Mouse (Mus musculus): ENCODE results near the gene Esyt1.
A peak's percentile ranks its signal among the peaks of the same experiment; 100 is the strongest.
"Not testable (repeated sequence)": the region's sequence is repeated elsewhere in the genome, so short reads cannot be mapped to it uniquely, and the experiment has no call there.

The Esyt1 gene

DNA sequence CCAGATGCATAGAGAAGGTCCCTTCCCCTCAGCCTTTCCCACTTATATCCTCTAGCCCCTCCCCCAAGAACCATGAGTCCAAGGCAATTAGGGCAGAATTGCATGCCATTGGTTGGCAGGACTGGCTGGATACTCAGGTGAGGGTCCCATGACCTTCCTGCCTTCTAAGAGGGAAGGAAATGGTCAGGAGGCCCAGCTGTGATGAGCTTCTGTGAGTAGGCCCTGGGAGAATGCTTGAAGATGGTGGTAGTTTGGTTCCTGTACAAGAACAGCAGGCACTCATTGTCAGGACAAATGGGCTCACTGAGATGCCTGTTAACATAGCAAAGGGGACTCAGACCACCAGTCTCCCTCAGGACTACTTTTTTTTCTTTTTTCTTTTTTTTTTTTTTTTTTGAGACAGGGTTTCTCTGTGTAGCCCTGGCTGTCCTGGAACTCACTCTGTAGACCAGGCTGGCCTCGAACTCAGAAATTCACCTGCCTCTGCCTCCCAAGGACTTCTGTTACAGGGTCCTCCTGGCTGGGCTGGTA lies 12.7 kb upstream of the Esyt1 start:
- no peak for DNase-seq (ENCODE audit: low spot score in 2 of 2)

DNA sequence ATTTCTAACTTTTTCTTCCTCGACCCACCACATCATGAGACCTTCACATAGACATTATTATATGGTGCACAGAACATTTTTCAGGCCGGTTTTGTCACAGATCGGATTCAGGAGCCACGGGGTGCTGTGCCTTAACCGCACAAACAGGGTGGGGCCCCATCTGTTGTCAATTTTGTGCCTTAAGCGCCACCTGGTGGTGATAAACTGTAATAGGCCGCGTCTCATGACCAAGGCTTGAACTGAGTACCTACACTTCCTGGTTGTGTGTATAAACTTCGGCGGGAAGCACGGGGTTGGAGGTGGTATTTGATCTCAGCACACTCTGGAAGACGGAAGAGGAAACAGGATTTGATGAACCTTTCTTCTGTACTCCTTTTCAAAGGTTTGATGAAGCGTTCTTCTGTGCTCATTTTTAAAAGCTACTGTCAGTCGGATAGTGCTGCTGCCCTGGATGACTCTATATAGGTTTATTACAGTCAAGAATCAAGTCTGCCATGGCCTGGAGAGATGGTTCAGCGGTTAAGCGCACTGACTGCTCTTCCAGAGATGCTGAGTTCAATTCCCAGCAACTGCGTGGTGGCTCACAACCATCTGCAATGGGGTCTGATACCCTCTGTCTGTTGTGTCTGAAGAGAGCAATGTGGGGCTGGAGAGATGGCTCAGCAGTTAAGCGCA lies 10.7 kb upstream of the Esyt1 start:
- DNase-seq (ENCODE audit: low spot score in 2 of 2): peak; percentile 78 to 85

DNA sequence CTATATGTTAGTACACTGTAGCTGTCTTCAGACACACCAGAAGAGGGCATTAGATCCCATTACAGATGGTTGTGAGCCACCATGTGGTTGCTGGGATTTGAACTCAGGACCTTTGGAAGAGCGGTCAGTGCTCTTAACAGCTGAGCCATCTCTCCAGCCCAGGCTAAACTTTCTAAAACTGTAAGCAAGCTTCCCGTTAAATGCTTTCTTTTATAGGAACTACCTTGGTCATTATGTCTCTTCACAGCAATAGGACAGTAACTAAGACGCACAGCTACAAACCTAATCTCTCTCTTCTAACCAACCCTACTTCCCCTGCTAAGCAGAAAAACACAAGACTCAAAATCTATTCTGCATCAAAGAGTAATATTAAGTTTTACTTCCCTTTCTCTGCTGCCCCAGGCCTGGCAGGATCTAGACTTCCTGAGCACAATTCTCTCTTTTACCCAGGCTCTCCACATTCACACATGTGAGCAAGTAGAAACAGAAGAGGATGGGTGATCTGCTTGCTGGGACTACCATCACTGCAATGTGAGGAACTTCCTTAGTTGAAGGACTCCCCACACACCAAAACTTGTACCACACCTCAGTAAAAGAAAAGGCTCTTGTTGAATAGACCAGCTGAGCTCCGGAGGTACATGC lies 10.1 kb upstream of the Esyt1 start:
- no peak for DNase-seq (ENCODE audit: low spot score in 2 of 2)

DNA sequence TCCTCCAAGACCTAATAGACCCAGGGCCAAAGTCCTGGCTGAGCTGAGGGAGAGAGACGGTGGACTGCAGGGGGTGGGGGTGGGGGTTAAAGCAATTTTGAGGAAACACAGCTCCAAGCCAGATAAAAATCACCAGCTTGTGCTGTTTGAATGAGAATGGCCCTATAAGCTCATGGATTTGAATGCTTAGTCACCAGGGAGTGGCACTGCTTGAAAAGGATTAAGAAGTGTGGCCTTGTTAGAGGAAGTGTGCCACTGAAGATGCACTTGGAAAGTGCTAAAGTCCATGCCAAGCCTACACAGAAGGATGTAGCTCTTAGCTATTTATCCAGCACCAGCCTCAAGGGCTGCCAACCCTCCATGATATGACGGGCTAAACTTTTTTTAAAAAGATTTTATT lies 9.5 kb upstream of the Esyt1 start:
- no peak for DNase-seq (ENCODE audit: low spot score in 2 of 2)

DNA sequence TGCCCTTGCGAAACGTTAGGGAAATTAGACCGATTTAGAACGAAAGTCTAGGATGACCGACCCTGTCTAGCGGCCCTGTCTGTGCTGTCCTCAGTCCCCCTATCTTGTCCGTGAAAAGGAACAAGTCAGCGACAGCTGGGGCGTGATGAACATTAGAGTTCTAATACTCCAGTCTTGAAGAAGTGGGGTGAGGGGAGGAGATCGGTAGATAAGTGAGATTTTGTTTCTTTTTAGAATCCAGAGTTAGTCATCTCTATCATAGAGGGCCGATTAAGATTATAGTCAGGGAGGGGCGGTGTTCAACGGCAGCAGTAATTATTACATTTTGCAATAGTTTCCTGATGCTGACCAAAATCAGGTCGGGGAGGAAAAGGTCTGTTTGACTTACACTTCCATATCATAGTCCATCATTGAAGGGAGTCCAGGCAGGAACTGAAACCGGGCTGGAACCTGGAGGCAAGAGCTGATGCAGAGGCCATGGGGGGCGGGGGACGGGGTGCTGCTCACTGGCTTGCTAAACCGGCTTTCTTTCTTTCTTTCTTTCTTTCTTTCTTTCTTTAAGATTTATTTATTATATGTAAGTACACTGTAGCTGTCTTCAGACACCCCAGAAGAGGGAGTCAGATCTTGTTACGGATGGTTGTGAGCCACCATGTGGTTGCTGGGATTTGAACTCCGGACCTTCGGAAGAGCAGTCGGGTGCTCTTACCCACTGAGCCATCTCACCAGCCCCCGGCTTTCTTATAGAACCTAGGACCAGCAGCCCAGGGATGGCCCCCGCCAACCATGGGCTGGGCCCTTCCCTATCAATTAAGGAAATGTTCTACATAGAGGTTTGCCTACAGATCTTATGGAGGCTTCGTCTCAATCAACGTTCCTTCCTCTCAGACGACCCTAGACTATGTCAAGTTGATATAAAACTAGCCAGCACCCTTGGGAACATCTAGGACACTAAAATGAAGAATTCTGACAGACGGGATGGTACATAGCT lies 990 bp upstream of the Esyt1 start:
- DNase-seq (ENCODE audit: low spot score in 2 of 2): no peak

DNA sequence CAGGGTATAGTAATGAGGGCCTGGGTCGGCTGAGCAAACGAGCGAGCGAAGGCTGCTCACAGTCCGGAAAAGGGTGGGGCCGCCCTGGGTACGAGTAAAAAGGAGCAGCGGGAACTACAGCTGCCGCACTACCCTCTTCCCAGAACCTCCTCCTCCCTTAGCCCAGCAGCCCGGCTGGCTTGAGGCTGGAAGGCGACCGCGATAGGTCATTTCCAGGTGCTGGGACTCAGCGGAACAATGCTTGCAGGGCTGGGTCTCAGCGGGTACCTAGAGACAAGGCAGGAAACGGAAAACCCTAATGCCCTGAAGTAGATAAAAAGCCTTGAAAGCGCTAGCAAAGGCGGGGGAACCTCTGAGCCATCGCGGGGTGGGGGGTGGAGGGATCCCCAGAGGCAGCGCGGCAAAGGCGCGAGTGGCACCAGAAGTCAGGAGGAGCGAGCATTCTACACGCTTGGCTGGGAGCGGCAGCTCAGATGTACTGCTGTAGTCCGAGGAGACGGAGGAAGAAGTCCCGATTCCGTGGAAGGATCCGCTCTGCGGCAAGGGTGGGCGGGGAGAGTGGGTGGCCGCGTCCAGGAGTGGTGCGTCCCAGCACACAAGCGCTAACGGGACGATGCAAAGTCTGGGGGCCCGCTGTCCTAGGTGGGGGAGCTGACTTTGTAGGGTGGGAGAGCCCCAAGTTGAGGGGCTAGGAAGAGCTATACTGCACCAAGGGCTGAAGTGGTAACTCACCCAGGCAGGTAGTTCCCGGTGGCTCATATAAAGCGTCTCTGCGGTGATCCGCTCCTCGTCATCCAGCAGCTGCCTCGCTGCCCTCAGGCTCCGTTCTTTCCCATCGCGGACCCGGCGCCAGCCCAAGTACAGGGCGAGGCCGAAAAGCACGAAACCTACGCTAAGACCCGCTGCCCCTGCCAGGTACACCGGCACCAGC lies 674 bp downstream of the Esyt1 start:
- peak in 1 of 2 experiments; percentile 44 for DNase-seq (ENCODE audit: low spot score in 2 of 2)

DNA sequence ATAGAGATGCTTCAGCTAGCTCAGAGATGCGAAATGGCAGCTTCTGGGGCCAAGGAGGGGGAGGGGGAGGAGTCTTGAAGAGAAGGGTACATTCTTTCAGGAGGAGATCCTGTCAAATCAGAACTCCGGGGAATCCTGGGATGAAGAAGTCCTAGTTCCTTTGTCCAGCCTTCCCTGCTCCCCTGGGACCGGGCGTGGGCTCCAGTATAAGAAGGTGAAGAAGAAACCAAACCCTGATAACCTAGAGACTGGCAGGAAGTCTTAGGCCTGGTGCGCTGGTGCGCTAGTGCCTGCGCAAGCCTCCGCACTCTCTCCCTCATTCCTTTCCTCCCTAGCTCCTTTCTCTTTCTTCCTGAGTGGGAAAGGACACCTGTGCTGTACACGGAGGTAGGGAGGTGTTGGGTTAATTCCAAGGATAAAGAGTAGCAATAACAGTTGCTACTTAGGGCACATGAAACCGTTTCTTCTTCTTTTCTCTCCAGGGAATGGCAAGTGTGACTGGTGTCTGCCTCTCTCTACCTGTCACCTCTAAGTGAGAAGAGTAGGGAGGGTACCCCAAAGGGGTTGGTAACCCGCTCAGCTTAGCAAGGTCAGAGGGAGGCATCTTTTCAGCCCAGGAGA lies 1.4 kb downstream of the Esyt1 start:
- no peak for DNase-seq (ENCODE audit: low spot score in 2 of 2)

DNA sequence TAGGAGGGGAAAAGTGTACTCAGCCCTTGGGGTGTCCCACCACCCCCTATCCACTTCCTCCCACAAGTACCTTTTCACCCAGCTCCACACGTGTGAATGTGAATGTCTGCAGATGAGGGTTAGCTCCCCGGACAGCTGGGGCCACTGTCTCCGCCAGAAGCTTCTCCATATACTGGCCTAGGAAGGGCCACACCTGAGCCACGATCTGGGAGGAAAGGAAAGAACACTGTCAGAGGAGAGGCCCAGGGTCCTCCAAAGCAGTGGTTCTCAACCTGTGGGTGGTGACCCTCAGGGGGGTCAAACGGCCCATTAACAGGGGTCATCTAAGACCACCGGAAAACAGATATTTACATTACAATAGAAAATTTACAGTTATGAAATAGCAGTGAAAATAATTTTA lies 3.3 kb downstream of the Esyt1 start:
- no peak for DNase-seq (ENCODE audit: low spot score in 2 of 2)

DNA sequence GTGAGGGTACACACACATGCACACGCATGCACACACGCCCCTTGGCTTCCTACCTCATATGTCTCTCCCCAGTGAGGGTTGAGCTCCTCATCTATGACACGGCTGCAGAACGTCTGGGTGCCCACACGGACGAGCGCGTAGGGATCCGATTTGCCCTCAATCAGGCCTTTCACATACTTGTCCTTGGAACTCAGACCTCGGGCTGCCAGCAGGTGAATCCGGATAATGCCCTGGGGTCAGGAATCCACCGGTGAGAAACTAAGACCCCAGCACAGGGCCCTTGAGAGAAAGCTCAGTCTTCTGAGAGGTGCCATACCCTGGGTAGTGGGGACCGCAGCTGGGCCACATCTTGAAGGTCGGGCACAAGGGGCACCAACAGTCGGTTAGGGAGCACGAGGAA lies 5.1 kb downstream of the Esyt1 start:
- no peak for DNase-seq (ENCODE audit: low spot score in 2 of 2)

DNA sequence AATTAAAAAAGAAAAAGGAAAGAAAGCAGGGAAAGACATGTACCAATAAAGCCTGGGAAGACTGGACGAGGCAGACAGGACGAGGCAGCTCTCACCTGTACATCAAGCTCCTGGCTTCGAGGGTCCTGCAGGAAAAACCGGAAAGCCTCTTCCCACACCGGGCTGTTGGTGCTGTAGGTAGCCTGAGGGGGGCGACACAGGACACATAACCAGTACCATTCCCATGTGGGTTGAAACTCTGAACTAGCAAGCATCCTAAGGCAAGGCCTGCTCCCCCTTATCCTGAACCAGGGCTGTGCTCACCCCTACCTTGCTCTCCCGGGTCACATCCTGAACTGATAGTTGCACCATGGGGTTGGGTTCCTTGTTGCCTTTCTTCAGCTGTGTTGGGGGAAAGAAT lies 6.8 kb downstream of the Esyt1 start:
- DNase-seq (ENCODE audit: low spot score in 2 of 2): peak in 1 of 2 experiments; percentile 38

DNA sequence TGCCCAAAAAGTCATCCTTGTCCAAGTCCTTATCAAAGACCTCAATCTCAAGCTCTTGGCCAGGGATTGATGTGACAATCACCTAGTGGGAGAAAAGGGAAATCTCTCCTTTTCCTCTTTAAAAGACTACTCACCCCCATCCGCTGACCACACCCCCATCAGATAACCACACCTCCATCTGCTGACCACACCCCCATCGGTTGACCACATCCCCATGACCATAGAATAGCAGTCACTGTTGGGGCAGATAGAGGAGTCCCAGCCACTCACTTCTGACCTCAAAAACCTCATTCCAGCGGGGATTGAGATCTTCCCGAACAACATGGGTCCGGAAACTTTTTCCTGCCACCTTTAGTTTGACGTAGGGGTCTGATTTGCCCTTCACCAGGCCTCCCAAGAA lies 9.0 kb downstream of the Esyt1 start:
- DNase-seq (ENCODE audit: low spot score in 2 of 2): no peak

DNA sequence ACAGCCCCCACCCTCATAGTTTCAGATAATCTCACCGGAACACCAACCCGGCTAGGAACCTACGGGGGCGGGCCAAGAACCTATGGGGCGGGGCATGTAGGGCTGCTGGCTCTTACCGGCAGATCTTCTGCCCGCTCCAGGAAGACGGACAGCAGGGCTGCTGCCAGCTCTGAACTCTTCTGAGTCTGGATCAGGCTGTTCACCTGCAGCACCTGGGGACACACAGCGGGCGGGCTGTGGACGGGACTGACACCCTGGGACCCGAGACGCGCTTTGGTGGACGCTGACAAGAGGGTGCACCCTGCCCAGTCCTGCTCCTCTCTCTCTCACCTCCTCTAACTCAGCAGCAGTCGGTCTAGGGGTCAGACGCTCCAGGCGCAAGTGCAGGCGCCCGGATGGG lies 9.6 kb downstream of the Esyt1 start:
- no peak for DNase-seq (ENCODE audit: low spot score in 2 of 2)

DNA sequence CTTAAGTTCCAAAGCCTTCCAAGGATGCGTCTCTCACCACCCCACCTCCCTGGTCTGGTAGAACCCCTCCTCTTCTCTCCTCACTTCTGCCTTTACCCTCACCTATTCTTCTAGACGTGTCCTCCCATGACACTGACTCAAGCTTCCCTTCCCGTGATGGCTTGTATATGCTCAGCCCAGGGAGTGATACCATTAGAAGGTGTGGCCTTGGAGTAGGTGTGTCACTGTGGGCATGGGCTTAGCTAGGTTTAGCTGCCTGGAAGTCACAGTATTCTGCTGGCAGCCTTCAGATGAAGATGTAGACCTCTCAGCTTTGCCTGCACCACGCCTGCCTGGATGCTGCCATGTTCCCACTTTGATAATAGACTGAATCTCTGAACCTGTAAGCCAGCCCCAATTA lies 10.6 kb downstream of the Esyt1 start:
- no peak for DNase-seq (ENCODE audit: low spot score in 2 of 2)

DNA sequence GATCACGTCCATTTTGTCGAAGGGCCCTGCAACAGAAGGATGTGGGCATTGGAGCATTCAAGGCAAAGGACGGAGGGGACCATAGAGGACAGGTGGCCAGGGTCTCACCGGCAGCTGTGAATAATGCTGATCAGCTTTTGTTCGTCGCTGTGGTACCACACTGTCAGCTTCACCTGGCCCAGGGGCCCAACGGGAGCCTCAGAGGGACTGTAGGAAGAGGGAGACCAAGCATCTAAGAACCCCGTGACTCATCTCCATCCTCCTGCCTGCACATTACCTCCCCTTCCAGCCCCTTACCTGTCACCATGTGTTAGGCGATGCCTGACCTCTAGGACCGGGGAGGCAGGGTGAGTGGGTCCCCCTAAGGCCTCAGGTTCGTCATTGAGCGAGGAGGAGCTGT lies 13.9 kb downstream of the Esyt1 start:
- DNase-seq (ENCODE audit: low spot score in 2 of 2): no peak

DNA sequence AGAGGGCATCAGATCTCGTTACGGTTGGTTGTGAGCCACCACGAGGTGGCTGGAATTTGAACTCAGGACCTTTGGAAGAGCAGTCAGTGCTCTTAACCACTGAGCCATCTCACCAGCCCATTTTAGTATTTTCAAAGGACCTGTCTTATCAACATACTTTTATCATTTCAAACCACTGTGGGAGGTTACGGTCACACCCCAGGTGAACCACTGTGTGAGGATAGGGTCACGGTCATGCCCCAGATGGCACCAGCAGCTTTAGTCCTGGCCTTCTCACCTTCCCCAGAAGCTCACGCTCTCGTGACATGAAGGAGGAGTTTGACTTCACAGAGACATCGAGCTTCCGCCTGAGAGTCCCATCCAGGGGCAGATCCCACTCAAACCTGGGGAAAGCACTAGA lies 14.5 kb downstream of the Esyt1 start:
- no peak for DNase-seq (ENCODE audit: low spot score in 2 of 2)

DNA sequence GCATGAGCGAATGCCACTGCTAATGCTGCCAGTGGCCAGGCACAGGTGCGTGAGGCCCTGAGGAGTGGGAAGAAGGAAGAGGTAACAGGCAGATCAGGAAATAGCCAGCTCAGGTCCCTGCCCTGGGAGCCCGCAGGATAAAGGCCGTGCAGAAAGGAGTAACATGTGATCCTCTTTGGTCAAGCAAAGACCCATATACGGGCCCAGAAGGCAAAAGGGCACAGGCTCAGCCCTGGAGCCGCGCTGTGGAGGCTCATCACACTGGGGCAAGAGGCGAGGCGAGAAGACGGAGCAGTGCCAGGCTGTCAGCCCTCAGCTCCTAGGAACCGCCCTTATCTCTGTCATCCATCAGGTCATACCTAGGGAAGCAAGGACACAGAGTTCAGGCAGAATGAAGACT lies 15.4 kb downstream of the Esyt1 start:
- no peak for DNase-seq (ENCODE audit: low spot score in 2 of 2)

DNA sequence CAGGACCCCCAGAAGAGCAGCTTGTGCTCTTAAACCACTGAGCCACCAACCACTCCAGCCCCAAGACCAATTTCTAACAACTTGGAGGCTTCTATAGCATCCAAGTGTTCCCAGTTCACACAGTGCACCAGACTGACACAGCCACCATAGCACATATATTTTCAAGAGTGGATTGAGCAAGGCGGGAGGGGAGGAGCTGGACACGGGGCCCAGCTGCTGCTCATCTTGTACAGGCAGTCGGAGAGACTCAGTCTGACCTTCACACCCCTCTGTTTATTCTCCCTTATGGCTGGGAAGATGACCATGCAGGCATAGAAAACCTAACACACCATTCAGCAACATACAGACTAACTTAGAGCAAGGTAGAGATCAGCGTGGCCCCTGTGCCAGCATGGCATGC lies 15.8 kb downstream of the Esyt1 start:
- DNase-seq (ENCODE audit: low spot score in 2 of 2): no peak

DNA sequence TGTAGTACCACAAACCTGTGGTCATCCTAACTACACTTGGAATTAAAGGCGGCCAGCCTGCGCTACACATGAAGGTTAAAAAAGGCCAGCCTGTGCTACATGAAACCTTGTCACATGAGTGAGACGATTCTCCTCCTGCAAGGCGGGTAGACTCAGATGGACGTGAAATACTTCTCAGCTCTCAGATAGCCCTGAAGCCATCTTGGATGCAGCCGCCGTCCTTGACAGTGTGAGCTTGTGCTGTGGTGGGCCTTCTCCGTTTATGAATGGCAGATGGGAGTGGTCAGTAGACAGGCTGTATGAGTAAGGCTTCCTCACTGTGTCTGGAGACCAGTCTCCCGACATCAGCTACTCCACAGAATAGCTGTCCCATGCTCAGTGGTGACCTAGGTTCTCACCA lies 16.5 kb downstream of the Esyt1 start:
- DNase-seq (ENCODE audit: low spot score in 2 of 2): no peak

DNA sequence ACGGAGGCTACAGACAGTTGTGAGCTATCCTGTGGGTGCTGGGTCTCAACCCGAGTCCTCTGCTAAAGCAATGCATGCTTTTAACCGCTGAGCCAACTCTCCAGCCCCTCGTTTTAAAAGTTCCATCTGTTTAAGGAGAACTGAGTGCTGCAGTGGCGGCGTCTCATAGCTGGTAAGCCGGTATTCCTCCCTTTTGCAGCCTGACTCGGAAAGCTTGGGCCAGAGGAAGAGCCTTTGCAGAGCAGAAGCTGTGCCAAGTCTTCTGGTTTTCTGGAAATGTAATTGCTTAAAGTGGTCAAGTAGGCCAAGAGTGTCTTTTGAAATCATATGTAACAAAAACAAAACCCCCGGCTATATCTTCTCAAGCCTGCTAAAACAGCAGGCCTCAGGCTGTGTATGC lies 17.4 kb downstream of the Esyt1 start:
- no peak for DNase-seq (ENCODE audit: low spot score in 2 of 2)

DNA sequence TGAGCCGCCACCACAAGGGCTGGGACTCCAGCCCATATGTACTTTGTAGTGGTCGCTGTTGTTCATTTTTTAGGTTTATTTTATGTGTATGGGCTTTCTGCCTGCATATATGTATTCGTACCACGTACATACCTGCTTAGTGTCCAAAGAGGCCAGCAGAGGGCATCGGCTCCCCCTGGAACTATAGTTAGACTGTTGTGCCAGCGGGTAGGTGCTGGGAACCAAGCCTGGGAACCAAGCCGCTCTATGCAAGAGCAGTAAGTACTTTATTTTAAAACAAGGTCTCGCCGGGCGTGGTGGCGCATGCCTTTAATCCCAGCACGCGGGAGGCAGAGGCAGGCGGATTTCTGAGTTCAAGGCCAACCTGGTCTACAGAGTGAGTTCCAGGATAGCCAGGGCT lies 19.7 kb downstream of the Esyt1 start:
- DNase-seq (ENCODE audit: low spot score in 2 of 2): no peak

DNA sequence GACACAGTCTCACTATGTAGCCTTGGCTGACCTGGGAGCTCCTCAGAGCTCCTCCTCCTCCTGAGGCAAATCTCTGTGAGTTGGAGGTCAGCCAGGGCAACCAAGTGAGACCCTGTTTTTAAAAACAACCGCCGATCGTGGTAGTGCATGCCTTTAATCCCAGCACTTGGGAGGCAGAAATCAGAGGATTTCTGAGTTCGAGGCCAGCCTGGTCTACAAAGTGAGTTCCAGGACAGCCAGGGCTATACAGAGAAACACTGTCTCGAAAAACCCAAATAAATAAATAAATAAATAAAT lies 20.4 kb downstream of the Esyt1 start:
- DNase-seq (ENCODE audit: low spot score in 2 of 2): not testable (repeated sequence)
